In genomic region chr13:13954931-13955330, GRCm38 (mm10) we compare ENCODE assay signal across 8 mouse cellular contexts. TPM values are rescaled to one million over a fixed set of nuclear protein-coding genes. Genes with fewer than 3 reads are reported as not detected.
A peak's percentile ranks its signal among the peaks of the same experiment; 100 is the strongest.
DNase-seq lines count a peak whose midpoint lies in the region; ATAC-seq and TF ChIP-seq lines count a peak whose summit lies in the region.

No protein-coding gene starts in this region.

- WGBS in limb, embryonic 13.5 days, result 0% methylated on average over 29 of the region's 29 CpGs

- peaks cover 14% of the 10 kb centered on the region; the same call in 1 of the 2 replicates for H3K4me1 ChIP-seq in limb, embryonic 13.5 days

- peak overlapping the region; percentile 85 for H3K27ac ChIP-seq in layer of hippocampus, adult 2 months
- peak overlapping the region; percentile 78 for H3K27ac ChIP-seq in limb, embryonic 13.5 days

- peak; percentile 38 for ATAC-seq in erythroid progenitor cell, adult 5-6 weeks (replicated peaks; ENCODE audit: low FRiP score, poor library complexity, severe bottlenecking)
- peak; percentile 4 to 26; a peak in 3 of 4 replicates for ATAC-seq in hematopoietic stem cell, adult 5-6 weeks (replicated peaks in 1 of 2; ENCODE audit: insufficient read depth in 1 of 2, low FRiP score in 2 of 2, low TSS enrichment in 1 of 2, low read depth in 1 of 2, poor library complexity in 2 of 2, severe bottlenecking in 2 of 2)
- no peak for ATAC-seq in limb, embryonic 13.5 days (ENCODE audit: low FRiP score, low read depth)

- H3K36me3 ChIP-seq in limb, embryonic 13.5 days, result peaks cover 4% of the 10 kb centered on the region

- peak in 1 of 2 experiments; percentile 20 for DNase-seq in layer of hippocampus, adult 2 months (ENCODE audit: low spot score in 2 of 2)
- DNase-seq in layer of hippocampus, adult 9-11 months, result no peak
- peak; percentile 76 to 84 for DNase-seq in adrenal gland, adult (ENCODE audit: inconsistent age in 2 of 2, low spot score in 1 of 2)
- peak; percentile 34 for DNase-seq in mesoderm, embryonic 11.5 days (ENCODE audit: low read depth, low spot score)
- peak; percentile 64 for DNase-seq in testis, postnatal 14 days (ENCODE audit: low spot score)

- TF ChIP-seq CTCF in layer of hippocampus, adult 2 months (conservative IDR thresholded peaks at IDR 0.05), result peak; percentile 21

- H3K4me3 ChIP-seq in layer of hippocampus, adult 2 months, result peak overlapping the region; percentile 87
- peak overlapping the region; percentile 76 for H3K4me3 ChIP-seq in limb, embryonic 13.5 days

- peak overlapping the region; percentile 85 for H3K9ac ChIP-seq in limb, embryonic 13.5 days

- H3K9me3 ChIP-seq in limb, embryonic 13.5 days, result no peaks in the 10 kb centered on the region

- H3K4me2 ChIP-seq in limb, embryonic 13.5 days (replicated peaks), result peak overlapping the region; percentile 78

- no peaks in the 10 kb centered on the region for H3K27me3 ChIP-seq in limb, embryonic 13.5 days

RNA-seq across cellular contexts. Expression of gene B3galnt2, which starts 0.7 kb away (rescaled TPM):
- total RNA-seq in layer of hippocampus, adult 2 months (2021), result 10 to 100 TPM; 15.2 to 18.3 TPM
- total RNA-seq in erythroid progenitor cell, adult 5-6 weeks (2015; ENCODE audit: low replicate concordance), result 26.7 and 33.5 TPM in 2 replicates
- 20.5 and 31.7 TPM in 2 replicates for total RNA-seq in erythroid progenitor cell, adult 5-6 weeks (2017; ENCODE audit: low replicate concordance)
- total RNA-seq in hematopoietic stem cell, adult 5-6 weeks (2017), result 29.8 and 36.6 TPM in 2 replicates
- 37.2 and 45.5 TPM in 2 replicates for polyA plus RNA-seq in limb, embryonic 13.5 days (2015; fragmentation: Nextera tagmentation; extraction: Ambion mirVana)
